Mouse (Mus musculus) lung, postnatal 0 days (tissue): ENCODE data around the gene Hes2.

Experiments
- CTCF ChIP-seq: IDR thresholded peaks from 2 replicates; pipeline ENCODE4 v1.5.1; 2016; ENCODE audit warnings: antibody characterized with exemption, mild to moderate bottlenecking
- EP300 ChIP-seq: IDR thresholded peaks from 2 replicates; pipeline ENCODE4 v1.6.1; 2016; ENCODE audit warnings: antibody characterized with exemption, mild to moderate bottlenecking, control low read depth

DNA sequence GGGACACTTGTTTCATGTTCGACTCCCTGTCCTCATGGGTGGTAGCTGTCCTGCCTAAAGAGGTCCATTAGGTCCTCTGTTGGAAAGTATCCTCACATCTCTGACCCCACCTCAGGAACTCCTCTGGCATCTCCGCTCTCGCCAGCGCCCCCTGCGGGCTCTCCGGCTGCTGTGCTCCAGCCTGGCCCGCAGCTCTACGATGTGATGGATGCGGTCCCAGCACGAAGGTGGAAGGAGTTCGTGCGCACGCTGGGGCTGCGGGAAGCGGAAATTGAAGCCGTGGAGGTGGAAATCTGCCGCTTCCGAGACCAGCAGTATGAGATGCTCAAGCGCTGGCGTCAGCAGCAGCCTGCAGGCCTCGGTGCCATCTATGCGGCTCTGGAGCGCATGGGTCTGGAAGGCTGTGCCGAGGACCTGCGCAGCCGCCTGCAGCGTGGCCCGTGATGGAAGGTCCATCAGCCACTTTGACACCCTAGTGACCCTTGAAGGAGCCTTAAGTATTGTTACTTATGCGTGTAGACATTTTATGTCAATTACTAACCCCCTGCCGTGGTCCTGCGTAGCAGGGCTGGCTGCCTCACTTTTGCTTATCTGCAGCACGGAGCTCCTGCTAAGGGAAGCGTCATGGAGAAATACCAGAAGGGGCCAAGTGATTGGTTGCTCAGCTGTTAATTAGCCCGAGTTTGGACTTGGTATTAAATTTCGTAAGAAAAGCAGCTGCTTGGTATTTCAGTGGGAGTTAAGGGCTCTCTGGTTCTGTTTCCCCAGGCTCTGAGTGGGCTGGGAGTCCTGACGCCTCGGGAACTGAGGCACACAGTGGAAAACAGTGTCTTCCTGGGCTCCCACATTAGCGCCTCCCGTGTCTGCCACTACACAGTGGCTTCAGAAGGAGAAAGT lies 39.0 kb upstream of the Hes2 start:
- TF ChIP-seq CTCF (peak; percentile 80), EP300 (no peak)
